Mouse (Mus musculus) MEL (cell line): Measurements from ENCODE around the gene Necab2. TPM values are rescaled to one million over a fixed set of nuclear protein-coding genes. Genes with fewer than 3 reads are reported as not detected.

Source experiments
- DNase-seq: peaks from one replicate; pipeline ENCODE4 v3.0.0; 2011; ENCODE audit warnings: low read depth, low spot score
- H3K27ac ChIP-seq: 2 replicates; pipeline ENCODE4 v1.5.1; 2012; ENCODE audit warnings: low read depth, mild to moderate bottlenecking, control low read depth, low read length, moderate library complexity; ENCODE audit not compliant: control insufficient read depth
- H3K27me3 ChIP-seq, 2 experiments: fragments of 150-350 bp in 1 of 2; sonication (generic) in 1 of 2; 2 replicates each; pipeline ENCODE4 v1.6.1; 2012; ENCODE audit warnings: low read length in 2 of 2, mild to moderate bottlenecking in 2 of 2, improper control_type of control experiment in 1 of 2, moderate library complexity in 1 of 2; ENCODE audit not compliant: insufficient read depth in 2 of 2, control insufficient read depth in 1 of 2
- H3K36me3 ChIP-seq, 2 experiments: 2 replicates each; pipeline ENCODE4 v1.6.1; 2012 to 2014; ENCODE audit warnings: low read length in 2 of 2, improper control_type of control experiment in 1 of 2, inconsistent platforms in 1 of 2, mild to moderate bottlenecking in 1 of 2; ENCODE audit not compliant: insufficient read depth in 2 of 2, control insufficient read depth in 1 of 2
- H3K4me1 ChIP-seq, 2 experiments: fragments of 150-350 bp in 1 of 2; sonication (generic) in 1 of 2; 2 replicates each; pipeline ENCODE4 v1.6.1; 2012; ENCODE audit warnings: low read length in 2 of 2, improper control_type of control experiment in 1 of 2, mild to moderate bottlenecking in 1 of 2; ENCODE audit not compliant: insufficient read depth in 2 of 2, control insufficient read depth in 1 of 2
- H3K4me3 ChIP-seq, 2 experiments: fragments of 150-350 bp in 1 of 2; sonication (generic) in 1 of 2; 2 replicates each; pipeline ENCODE4 v1.5.1; 2012; ENCODE audit warnings: low read depth in 2 of 2, low read length in 2 of 2, mild to moderate bottlenecking in 2 of 2, moderate library complexity in 2 of 2, control low read depth in 1 of 2, improper control_type of control experiment in 1 of 2; ENCODE audit not compliant: control insufficient read depth in 1 of 2, insufficient read depth in 1 of 2
- H3K79me2 ChIP-seq: 2 replicates; pipeline ENCODE4 v1.6.1; 2012; ENCODE audit warnings: mild to moderate bottlenecking, low read length, moderate library complexity; ENCODE audit not compliant: control insufficient read depth, poor library complexity, insufficient read depth
- H3K9ac ChIP-seq: 2 replicates; pipeline ENCODE4 v1.6.1; 2012; ENCODE audit warnings: low read depth, mild to moderate bottlenecking, control low read depth, low read length, moderate library complexity; ENCODE audit not compliant: control insufficient read depth, poor library complexity, severe bottlenecking
- H3K9me3 ChIP-seq: fragments of 150-350 bp; sonication (generic); replicated peaks from 2 replicates; pipeline ENCODE4 v1.6.1; 2012; ENCODE audit warnings: mild to moderate bottlenecking, low read length, improper control_type of control experiment, moderate library complexity; ENCODE audit not compliant: insufficient read depth
- BHLHE40 ChIP-seq: IDR thresholded peaks from 2 replicates; pipeline ENCODE4 v1.6.1; 2012; ENCODE audit warnings: low read depth, mild to moderate bottlenecking, inconsistent platforms, low read length, improper control_type of control experiment, borderline replicate concordance
- E2F4 ChIP-seq: IDR thresholded peaks from 2 replicates; pipeline ENCODE4 v1.6.1; 2011; ENCODE audit warnings: low read depth, low read length, improper control_type of control experiment, borderline replicate concordance
- GABPA ChIP-seq: IDR thresholded peaks from 2 replicates; pipeline ENCODE4 v1.6.1; 2012; ENCODE audit warnings: low read depth, mild to moderate bottlenecking, inconsistent platforms, low read length, improper control_type of control experiment, moderate library complexity
- MAZ ChIP-seq: IDR thresholded peaks from 2 replicates; pipeline ENCODE4 v1.6.1; 2012; ENCODE audit warnings: low read depth, mild to moderate bottlenecking, inconsistent platforms, low read length, improper control_type of control experiment
- MEF2A ChIP-seq: IDR thresholded peaks from 2 replicates; pipeline ENCODE4 v1.6.1; 2014; ENCODE audit warnings: low read depth, mild to moderate bottlenecking, inconsistent platforms, low read length, improper control_type of control experiment; ENCODE audit not compliant: poor library complexity, insufficient replicate concordance, severe bottlenecking; ENCODE audit errors: extremely low read depth
- MXI1 ChIP-seq: IDR thresholded peaks from 2 replicates; pipeline ENCODE4 v1.6.1; 2011; ENCODE audit warnings: mild to moderate bottlenecking, low read depth, low read length, improper control_type of control experiment
- MYB ChIP-seq: IDR thresholded peaks from 2 replicates; pipeline ENCODE4 v1.6.1; 2011; ENCODE audit warnings: mild to moderate bottlenecking, low read depth, low read length, improper control_type of control experiment
- POLR2A ChIP-seq, 2 experiments: IDR thresholded peaks; 2 replicates each; pipeline ENCODE4 v1.6.1; 2011 to 2012; ENCODE audit warnings: low read length in 2 of 2, mild to moderate bottlenecking in 2 of 2, control low read depth in 1 of 2, improper control_type of control experiment in 1 of 2, low read depth in 1 of 2, moderate library complexity in 1 of 2; ENCODE audit not compliant: control insufficient read depth in 1 of 2, insufficient read depth in 1 of 2, poor library complexity in 1 of 2
- POLR2AphosphoS2 ChIP-seq: IDR thresholded peaks from 2 replicates; pipeline ENCODE4 v1.6.1; 2011; ENCODE audit warnings: low read length, improper control_type of control experiment
- POLR2AphosphoS5 ChIP-seq: IDR thresholded peaks from 2 replicates; pipeline ENCODE4 v1.6.1; 2012; ENCODE audit warnings: low read depth, borderline replicate concordance, mild to moderate bottlenecking, inconsistent platforms, low read length, moderate library complexity, mixed read lengths
- SIN3A ChIP-seq: IDR thresholded peaks from 2 replicates; pipeline ENCODE4 v1.6.1; 2012; ENCODE audit warnings: low read length, improper control_type of control experiment, inconsistent platforms
- TAL1 ChIP-seq: IDR thresholded peaks from 2 replicates; pipeline ENCODE4 v1.6.1; 2012; ENCODE audit warnings: mild to moderate bottlenecking, inconsistent platforms, low read length, moderate library complexity, mixed read lengths
- UBTF ChIP-seq: IDR thresholded peaks from 2 replicates; pipeline ENCODE4 v1.6.1; 2012; ENCODE audit warnings: low read depth, mild to moderate bottlenecking, inconsistent platforms, low read length, improper control_type of control experiment, moderate library complexity, borderline replicate concordance; ENCODE audit not compliant: insufficient read depth
- USF1 ChIP-seq: IDR thresholded peaks from 2 replicates; pipeline ENCODE4 v1.6.1; 2014; ENCODE audit warnings: low read depth, mild to moderate bottlenecking, inconsistent platforms, low read length, improper control_type of control experiment, moderate library complexity
- ZC3H11A ChIP-seq: IDR thresholded peaks from 2 replicates; pipeline ENCODE4 v1.6.1; 2012; ENCODE audit warnings: low read depth, mild to moderate bottlenecking, inconsistent platforms, low read length, improper control_type of control experiment
- ZKSCAN1 ChIP-seq: IDR thresholded peaks from 2 replicates; pipeline ENCODE4 v1.6.1; 2012; ENCODE audit warnings: low read depth, mild to moderate bottlenecking, inconsistent platforms, low read length, improper control_type of control experiment, moderate library complexity
- ZNF384 ChIP-seq: IDR thresholded peaks from 2 replicates; pipeline ENCODE4 v1.6.1; 2012; ENCODE audit warnings: low read depth, mild to moderate bottlenecking, inconsistent platforms, low read length, improper control_type of control experiment
- polyA plus RNA-seq, 2 experiments: library from polyadenylated mRNA; stranded (reverse) in 1 of 2; unstranded in 1 of 2; fragments of >175 nt in 1 of 2; fragments of >200 nt in 1 of 2; gene quantifications; 2 replicates each; pipeline versions ENCODE4 v1.2.1 to v1.2.4; 2012; ENCODE audit warnings: low replicate concordance in 2 of 2, low read depth in 1 of 2; ENCODE audit not compliant: insufficient read length in 2 of 2, insufficient read depth in 1 of 2, missing spikeins in 1 of 2
- total RNA-seq: library from RNA; depleted of rRNA; stranded (reverse); fragments of 300-350 nt; gene quantifications from 2 replicates; pipeline ENCODE4 v1.2.3, GENCODE M21; 2012

Gene Necab2
- total and polyA plus RNA-seq, 3 experiments = 0.06 TPM; not detected in 2

GRCm38 (mm10) chr8:119400904-119401303 is 45.6 kb upstream of the Necab2 start:
- H3K36me3 ChIP-seq = peaks cover 2 to 7% of the 10 kb centered on the region in 2 experiments; a peak in 2 of 4 replicates
- no peak overlapping the region for H3K9ac ChIP-seq
- H3K27me3 ChIP-seq = no peaks in the 10 kb centered on the region
- no peaks in the 10 kb centered on the region for H3K9me3 ChIP-seq
- H3K4me3 ChIP-seq = no peak overlapping the region
- no peaks in the 10 kb centered on the region for H3K79me2 ChIP-seq
- DNase-seq = no peak
- H3K27ac ChIP-seq = no peak overlapping the region
- no peak for TF ChIP-seq BHLHE40
- no peak for TF ChIP-seq ZNF384
- TF ChIP-seq SIN3A = no peak
- no peak for TF ChIP-seq MYB
- TF ChIP-seq ZC3H11A = no peak
- TF ChIP-seq GABPA = no peak
- TF ChIP-seq E2F4 = no peak
- no peak for TF ChIP-seq MAZ
- no peak for TF ChIP-seq MXI1
- TF ChIP-seq POLR2AphosphoS2 = no peak; the same call in 1 of the 2 replicates
- peaks cover 0 to 5% of the 10 kb centered on the region in 2 experiments; a peak in 2 of 4 replicates for H3K4me1 ChIP-seq

- DNase-seq = no peak
- Histone ChIP-seq H3K27me3 (no peaks in the 10 kb centered on the region), H3K27ac (no peak overlapping the region), H3K9me3 (no peaks in the 10 kb centered on the region), H3K79me2 (no peaks in the 10 kb centered on the region), H3K4me1 (peaks cover 0 to 5% of the 10 kb centered on the region in 2 experiments; a peak in 2 of 4 replicates), H3K36me3 (peaks cover 2 to 7% of the 10 kb centered on the region in 2 experiments; a peak in 2 of 4 replicates), H3K9ac (no peak overlapping the region), H3K4me3 (no peak overlapping the region)
- TF ChIP-seq MAZ = no peak
- no peak for TF ChIP-seq TAL1
- no peak for TF ChIP-seq USF1
- no peak for TF ChIP-seq UBTF
- no peak for TF ChIP-seq ZKSCAN1
These were observed 42.6 kb upstream of the Necab2 start for GRCm38 (mm10) chr8:119403912-119404311.

- TF ChIP-seq TAL1 (no peak), MEF2A (no peak), USF1 (no peak), GABPA (no peak), BHLHE40 (no peak), POLR2AphosphoS5 (peak; percentile 71; the same call in 1 of the 2 replicates), POLR2A (IDR thresholded peaks at IDR 0.05; ENCODE audit: control insufficient read depth in 1 of 2, insufficient read depth in 1 of 2, low read depth in 1 of 2, low read length in 2 of 2, poor library complexity in 1 of 2) (no peak), MYB (no peak)
These were observed 41.9 kb upstream of the Necab2 start for GRCm38 (mm10) chr8:119404648-119405047.

More at GRCm38 (mm10) chr8:119404648-119405047, 41.9 kb upstream of the Necab2 start:
- Histone ChIP-seq H3K27ac (no peak overlapping the region), H3K36me3 (peaks cover 2 to 7% of the 10 kb centered on the region in 2 experiments; a peak in 2 of 4 replicates), H3K79me2 (no peaks in the 10 kb centered on the region), H3K9me3 (no peaks in the 10 kb centered on the region), H3K9ac (no peak overlapping the region), H3K4me1 (peaks cover 0 to 5% of the 10 kb centered on the region in 2 experiments; a peak in 2 of 4 replicates), H3K27me3 (no peaks in the 10 kb centered on the region), H3K4me3 (no peak overlapping the region)
- no peak for DNase-seq
